Mouse (Mus musculus): Measurements from ENCODE around the gene Bcl9.

The Bcl9 gene

DNA sequence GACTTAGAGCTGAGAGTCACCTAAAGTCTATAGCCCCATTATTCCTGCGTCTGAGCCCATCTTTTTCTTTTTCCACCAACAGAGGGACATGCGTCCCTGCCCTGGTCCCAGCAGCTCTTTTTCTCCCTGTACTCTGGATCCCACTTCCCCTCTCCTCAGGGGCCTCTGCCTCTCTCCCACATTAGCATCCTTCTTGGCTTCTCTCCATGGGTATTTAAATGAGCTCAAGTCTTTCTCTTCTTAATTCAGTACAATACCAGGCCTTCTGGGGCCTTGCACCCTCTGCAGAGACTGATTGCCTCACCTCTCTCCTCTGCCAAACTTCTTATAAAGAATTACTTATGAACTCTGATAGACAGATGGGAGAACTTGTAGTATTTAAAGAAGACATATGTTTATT lies 10.7 kb upstream of the Bcl9 start:
- no peak for TF ChIP-seq GATA4 (IDR thresholded peaks at IDR 0.05; ENCODE audit: insufficient replicate concordance, low read length)

DNA sequence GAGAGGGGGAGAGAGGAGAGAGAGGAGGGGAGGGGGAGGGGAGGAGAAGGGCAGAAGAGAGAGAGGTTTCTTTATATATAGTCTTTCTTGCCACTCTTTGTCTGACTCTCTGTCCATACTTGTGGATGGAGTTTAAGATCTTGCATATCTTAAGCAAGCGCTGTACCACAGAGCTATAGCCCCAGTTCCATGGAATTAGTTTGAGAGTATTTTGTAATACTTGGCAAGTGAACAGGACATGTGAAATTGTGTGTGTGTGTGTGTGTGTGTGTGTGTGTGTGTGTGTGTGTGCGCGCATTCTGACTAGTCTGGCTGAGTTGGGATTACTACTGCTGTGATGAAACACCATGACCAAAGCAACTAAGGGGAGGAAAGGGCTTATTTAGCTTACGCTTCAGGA lies 8.2 kb upstream of the Bcl9 start:
- TF ChIP-seq GATA4 (IDR thresholded peaks at IDR 0.05; ENCODE audit: insufficient replicate concordance, low read length): no peak

DNA sequence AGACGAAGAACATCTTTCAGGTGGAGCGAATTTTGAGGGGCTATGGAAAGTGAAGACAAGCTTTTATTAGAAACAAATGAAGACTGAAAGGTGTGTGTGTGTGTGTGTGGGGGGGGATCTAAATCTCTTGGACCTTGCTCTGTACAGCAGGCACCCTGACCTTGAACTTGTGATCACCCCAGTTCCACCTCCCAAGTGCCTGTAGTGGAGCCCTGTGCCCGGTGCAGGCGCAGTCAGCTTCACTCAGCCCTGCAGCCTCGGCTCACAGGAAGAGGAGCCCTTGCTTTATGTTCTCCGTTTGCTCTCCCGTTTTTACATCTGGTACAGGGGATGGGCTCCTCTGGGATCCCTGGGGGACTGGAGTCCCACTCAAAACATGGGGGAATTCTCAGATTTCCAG lies 3.9 kb upstream of the Bcl9 start:
- TF ChIP-seq GATA4 (IDR thresholded peaks at IDR 0.05; ENCODE audit: insufficient replicate concordance, low read length): no peak

DNA sequence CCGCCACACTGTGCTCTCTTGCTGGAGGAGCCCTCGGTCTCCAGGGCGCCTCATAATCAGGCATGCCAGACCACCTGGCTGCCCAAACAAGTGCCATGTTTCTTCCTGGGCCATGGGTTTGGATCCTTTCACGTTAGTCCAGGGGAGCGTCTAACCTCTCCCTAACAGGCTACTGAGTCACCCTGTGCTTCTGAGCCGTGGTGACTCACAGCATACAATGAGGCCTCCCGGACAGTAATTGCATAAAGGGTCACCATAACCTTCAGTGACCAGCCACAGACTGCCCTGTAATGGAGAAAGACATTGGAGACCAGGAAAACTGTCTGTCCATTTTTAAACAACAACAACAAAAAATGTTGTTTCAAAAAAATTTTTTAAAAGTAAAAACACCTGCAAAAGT lies 2.7 kb upstream of the Bcl9 start:
- TF ChIP-seq GATA4 (IDR thresholded peaks at IDR 0.05; ENCODE audit: insufficient replicate concordance, low read length): no peak

DNA sequence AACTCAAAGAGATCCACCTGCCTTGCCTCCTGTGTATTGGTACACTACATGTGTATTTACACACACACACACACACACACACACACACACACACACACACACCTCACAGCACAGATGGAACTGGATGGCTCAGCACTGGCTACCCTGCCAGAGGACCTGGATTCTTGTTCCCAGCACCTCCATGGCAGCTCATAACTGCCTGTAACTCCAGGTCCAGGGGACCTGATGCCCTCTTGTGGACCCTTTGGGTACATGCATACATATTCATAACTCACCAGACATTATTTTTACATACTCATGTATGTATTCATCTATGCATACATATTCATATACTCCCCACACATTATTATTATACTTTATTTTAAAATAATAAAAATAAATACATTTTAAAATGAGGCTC lies 2.2 kb upstream of the Bcl9 start:
- TF ChIP-seq GATA4 (IDR thresholded peaks at IDR 0.05; ENCODE audit: insufficient replicate concordance, low read length): no peak

DNA sequence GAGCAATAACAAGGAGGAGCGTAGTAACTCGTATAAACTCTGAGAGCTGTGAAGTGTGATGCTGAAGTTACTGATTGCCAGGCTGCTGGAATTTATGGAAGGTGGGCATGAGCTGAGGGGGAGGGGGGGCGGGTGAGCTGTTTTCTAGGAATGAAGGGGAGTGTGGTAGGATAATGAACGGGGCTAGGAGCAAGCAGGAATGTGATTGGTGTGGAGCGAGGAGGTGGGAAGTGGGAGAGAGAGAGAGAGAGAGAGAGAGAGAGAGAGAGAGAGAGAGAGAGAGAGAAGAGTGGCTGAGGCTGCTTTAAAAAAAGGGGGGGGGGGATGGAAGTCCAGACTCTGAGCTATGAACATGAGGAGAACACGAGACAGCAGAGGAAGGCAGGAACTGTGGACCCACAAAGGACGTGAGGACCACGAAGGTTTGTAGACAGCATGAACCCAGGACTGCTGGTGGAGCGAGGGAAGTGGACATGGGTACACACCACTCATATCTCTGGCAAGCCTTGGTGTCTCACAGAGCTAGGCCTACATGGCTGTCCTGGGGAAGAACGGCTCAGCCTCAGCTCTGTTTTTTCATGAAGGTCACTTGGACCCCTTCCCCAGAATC lies 1.2 kb upstream of the Bcl9 start:
- no peak for TF ChIP-seq GATA4 (IDR thresholded peaks at IDR 0.05; ENCODE audit: insufficient replicate concordance, low read length)

DNA sequence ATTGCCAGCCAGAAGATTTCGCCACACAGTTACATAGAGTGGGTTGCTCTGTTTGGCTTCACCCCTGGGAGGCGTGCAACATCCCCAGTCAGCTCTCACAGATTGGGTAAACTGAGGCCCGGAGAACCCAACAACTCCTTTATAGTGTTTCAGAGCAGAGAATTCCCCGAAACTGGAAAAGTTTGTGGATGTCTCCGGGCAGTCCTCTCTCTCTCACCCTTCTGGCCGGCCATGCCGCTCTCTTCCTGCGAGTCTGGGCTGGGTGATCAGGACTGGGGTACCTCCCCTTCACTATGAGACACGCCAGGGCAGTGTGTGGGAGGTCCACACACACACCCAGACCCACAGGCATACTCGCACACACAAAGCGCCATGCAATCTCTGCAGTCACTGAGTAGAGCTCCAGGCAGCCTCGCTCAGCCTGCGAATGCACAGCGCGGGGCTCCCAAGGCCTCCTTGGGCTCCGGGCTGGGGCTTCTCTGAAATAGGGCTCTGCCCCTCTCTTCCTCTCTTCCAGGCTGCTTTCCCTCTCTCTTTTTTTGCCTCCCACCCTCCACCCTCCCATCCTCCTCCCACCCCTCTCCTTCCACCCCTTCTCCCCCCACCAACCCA lies 670 bp downstream of the Bcl9 start:
- TF ChIP-seq GATA4 (IDR thresholded peaks at IDR 0.05; ENCODE audit: insufficient replicate concordance, low read length): no peak

DNA sequence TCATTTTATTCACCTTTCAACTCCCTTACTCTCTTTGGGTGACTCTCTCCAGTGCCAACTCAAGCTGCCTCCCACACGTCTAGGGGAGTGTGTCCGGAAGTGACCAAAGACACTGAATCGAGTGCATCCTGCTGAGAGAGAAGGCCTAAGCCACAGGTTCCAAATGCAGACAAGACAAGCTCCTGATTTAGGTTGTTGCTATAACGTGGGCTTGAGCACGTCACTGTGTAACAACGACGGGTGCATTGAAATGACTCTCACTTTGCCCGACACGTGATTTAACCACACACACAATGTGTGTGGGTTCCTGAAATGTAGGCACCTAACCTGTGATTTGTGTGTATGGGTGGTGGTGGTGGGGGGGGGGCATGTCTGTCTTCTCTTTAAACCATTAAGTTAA lies 3.4 kb downstream of the Bcl9 start:
- TF ChIP-seq GATA4 (IDR thresholded peaks at IDR 0.05; ENCODE audit: insufficient replicate concordance, low read length): no peak

DNA sequence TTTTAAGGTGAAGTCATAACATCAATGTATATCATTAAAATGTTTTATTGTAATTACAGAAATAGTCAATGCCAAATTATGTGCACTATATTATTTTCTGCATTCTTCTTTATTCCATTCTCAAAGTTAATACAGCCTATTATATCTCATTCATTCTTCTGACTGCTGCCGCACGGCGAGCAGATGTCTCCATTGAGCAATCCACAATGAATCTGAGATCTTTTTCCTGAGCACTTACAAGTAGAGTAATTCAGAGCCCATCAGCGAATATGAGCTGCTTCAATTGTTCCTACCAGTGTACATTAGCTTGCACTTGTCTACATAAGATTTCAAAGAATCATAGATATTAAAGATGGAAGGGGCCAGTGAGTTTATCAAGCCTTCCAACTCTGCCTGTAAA lies 12.8 kb downstream of the Bcl9 start:
- no peak for TF ChIP-seq GATA4 (IDR thresholded peaks at IDR 0.05; ENCODE audit: insufficient replicate concordance, low read length)

DNA sequence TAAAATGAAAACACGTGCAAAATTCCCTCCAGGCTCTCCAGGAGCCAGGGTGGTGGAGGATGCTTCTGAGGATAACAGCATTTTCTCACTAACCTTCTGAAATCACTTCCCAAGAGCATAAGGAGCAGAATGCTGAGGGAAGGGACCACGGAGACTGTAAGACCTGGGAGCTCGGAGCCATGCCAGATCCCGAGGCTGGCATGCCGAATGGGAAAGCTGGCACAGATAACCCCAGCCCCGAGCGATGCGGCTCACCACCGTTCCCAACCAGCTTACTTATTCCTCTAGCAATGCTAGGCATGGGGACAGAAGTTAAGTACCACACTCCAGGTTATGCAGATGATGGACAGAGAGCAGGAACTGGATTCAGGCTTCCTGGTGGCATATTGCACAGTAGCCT lies 13.7 kb downstream of the Bcl9 start:
- TF ChIP-seq GATA4 (IDR thresholded peaks at IDR 0.05; ENCODE audit: insufficient replicate concordance, low read length): no peak

DNA sequence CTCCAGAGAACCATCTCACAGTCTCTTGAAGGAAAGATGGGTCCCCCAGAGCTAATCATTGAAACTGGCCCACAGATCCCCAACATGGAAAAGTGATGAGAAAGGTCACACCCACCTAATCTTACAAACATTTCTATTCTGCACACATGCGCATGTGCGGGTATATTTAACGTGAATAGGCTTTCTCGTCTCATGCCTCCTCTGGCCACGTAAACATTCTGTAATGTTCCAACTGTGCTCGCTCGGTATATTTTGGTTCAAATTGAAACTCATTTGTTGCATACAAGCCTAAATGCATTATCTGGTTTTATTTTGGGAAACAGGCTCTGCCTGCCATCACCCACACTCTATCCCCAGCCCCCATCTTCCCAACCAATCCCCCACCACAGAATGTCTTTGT lies 16.3 kb downstream of the Bcl9 start:
- no peak for TF ChIP-seq GATA4 (IDR thresholded peaks at IDR 0.05; ENCODE audit: insufficient replicate concordance, low read length)

DNA sequence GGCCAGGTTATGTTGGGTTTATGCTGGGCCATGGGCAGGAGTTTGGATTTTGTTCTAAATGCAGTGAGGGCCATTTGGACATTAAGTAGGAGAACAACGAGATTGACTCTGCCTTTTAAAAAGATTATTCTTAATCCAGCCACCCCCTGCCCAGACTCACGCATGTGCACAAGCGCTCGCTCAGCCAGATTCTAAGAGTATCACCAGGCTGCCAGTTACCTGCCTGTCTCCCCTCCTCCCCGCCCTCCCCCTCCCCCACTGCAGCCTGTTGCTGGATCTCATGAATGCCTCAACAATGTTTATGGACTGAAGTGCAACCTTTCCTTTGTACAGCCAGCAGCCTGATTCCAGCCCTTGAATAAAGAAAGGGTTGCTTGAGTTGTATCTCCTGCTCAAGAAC lies 22.0 kb downstream of the Bcl9 start:
- no peak for TF ChIP-seq GATA4 (IDR thresholded peaks at IDR 0.05; ENCODE audit: insufficient replicate concordance, low read length)

DNA sequence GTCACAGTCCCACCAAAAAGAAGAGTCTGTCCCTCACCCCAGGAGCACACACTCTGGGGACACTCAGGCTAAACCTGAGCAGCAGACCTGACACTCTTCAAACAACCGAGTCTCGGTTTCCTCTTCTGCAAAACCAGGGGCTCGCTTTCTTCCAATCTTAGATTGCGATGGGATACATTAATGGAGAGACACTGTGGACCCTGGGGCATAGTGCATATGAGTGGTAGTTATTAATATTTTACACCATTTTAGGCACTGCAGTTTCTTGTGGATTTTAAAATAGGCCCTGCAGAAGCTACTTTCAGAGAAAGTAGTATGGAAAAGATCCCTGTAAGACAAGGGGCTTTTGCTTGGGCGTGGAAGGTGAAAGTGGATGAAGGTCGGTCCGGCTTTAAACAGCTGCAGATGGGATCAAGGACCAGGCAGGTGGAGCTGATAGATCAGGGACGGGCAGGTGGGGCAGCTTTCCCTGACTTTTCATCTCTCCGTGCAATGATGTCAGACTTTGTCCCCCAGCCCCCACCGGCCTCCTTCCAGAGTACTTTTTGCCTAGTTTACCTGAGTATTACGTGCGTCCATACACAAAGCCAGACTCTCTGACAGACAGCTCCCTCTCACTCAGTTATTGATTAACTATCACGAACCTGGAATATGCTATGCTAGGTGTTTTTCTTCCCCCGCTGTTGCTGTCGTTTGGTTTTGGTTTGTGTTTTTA lies 23.0 kb downstream of the Bcl9 start:
- TF ChIP-seq GATA4 (IDR thresholded peaks at IDR 0.05; ENCODE audit: insufficient replicate concordance, low read length): no peak

DNA sequence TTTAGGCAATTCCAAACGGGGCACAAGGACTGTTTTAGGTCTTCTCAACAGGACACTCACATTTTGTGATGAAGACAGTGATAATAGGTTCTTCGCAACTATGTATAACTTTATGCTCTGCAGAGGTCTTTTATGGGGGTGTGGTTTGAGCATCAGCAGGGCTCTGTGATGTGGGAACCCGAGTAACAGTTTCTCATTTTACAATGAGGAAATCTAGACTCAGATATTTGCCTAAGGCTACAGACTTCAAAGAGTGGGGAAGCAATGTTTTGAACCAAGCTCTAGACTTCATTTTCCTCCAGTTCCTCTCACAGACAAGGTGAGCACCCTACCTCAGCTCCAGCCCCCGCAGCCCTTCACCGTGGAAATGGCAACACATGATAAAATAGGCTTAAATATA lies 23.8 kb downstream of the Bcl9 start:
- TF ChIP-seq GATA4 (IDR thresholded peaks at IDR 0.05; ENCODE audit: insufficient replicate concordance, low read length): no peak

DNA sequence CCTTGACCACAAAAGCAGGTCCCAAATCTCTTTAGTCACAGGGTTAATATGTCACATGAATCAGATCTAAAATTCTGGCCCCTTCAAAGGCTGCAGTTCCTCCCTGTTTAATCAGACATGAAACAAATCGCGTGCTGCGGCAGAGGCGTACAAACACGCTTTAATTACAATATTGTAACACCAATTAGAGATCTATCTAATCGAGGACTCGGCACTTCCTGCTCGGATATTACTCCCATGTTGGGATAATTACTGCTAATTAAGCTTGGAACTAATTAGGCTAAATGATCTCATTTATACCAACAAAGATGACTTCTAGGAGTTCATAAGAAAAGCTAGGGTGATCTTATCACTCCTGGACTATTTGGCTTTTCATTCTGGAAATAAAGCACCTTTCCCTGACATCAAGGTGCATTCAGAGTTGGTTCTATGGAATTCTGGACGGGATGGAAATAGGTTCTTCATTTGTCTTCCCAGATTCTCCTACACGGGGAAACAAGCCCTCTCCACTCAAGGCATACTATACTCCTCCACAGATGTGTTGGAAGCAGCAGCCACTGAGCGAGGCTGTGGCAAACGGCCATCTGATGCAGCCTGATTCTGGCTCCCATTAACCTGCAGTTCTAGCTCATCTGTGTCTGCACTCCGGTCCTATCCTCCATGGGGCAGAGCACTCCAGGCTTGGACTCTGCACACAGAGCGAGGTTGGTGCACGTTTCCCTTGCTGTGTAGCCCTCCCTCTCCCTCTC lies 31.9 kb downstream of the Bcl9 start:
- TF ChIP-seq GATA4 (IDR thresholded peaks at IDR 0.05; ENCODE audit: insufficient replicate concordance, low read length): no peak

DNA sequence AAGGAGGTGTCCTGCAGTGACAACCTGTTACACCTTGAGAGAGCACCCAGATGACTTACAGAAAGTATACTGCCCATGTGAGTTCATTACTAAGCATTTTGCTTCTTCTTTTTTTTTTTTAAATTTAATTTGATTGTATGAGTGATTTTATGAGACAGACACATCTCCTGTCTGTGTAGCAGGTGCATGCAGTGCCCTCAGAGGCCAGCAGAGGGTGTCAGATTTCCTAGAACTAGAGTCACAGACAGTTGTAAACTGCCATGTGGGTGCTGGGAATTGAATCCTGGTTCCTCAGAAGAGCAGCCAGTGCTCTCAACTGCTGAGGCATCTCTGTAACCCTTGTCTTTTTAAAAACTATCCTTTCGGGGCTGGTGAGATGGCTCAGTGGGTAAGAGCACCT lies 35.5 kb downstream of the Bcl9 start:
- no peak for TF ChIP-seq GATA4 (IDR thresholded peaks at IDR 0.05; ENCODE audit: insufficient replicate concordance, low read length)

All from liver, adult (tissue).